Mouse (Mus musculus) lung, postnatal 14 days (tissue): ENCODE results near the gene Gm20379.

Source experiments
- DNase-seq: peaks from one replicate; pipeline ENCODE4 v3.0.0; 2021

Gene Gm20379

DNA sequence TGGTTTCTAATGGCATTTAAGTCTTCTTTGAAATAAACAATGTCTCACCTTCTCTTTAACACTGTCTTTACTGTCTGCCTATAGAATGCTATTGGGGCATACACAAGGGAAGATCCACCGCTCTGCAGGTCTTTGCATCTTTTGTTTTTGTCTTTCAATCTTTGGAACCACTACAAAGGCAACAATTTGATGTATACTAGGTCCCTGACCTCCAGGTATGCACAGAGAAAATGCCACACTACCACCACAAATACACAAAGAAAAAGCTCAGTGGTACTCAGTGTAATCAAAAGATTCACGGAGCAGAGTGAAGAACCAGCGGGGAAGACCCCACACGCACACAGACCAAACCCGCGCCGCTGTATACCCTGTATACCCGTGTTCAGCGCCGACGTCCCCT lies at the start of gene Gm20379:
TSS of gene Gm20379 (plus strand) at position 301 of the 400 bp plus-strand sequence.
- DNase-seq: no peak

GRCm38 (mm10) chr13:92261329-92261728 lies 44.5 kb upstream of the Gm20379 start:
- DNase-seq: no peak

DNA sequence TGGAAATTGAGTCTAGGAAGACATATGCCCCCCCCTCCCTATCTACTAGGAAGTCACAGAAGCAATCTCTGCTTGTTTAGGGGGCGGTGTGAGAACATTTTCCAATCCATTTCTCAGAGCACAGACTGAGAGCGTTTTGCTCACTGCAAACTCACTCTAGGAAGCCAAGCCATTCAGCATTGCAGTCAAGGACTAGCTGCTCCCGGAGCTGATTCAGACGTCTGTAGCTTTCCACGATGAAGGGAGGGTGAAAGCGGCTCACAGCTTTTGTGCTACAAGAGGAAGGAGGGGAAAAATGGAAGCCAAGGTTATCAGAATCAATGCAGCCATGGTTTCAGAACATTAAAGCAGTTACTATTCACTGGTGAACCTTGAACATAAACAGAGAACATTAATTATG lies 42.2 kb upstream of the Gm20379 start:
- no peak for DNase-seq

- DNase-seq: no peak
Observed at GRCm38 (mm10) chr13:92267076-92267475, 38.7 kb upstream of the Gm20379 start.

DNA sequence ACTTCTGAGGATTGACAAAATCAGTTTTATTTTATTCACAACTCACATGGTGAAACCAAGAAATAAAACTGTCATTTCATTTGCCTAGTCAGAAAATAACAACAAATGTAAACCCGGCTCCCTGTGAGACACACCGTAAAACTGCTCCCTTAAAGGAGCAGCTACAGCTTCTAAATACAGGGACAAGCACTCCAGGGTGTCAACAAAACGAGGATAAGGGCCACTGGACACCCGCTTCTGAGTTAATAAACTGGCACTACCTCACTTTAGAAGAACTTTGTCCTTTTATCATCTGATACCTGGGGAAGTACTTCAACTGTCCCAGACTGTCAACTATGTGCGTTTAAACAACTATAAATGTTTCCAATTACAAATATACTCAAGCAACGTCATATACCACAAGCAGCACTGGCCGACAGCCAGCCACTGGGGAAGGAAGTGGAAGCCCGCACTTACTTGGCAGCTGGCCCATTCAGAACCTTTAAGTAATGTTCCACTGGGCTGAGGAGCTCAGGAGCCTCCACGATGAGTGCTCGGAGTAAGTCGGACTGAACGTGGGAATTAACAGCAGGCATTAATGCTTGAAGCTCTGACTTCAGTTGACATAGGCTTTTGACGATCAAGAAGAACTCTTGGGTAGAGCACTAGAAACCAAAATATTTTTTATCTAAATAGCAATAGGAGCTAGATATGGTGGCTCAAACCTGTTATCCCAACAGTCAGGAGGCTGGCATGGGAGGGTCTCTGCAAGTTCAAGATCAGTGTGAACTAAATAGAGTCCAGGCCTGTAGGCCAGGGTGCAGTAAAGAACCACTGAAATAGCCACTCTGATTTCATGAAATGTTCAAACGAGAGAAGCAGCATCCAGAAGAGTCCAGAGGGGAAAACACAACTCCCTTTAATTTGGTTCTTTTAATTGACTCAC lies 31.2 kb upstream of the Gm20379 start:
- DNase-seq: peak; percentile 84

DNA sequence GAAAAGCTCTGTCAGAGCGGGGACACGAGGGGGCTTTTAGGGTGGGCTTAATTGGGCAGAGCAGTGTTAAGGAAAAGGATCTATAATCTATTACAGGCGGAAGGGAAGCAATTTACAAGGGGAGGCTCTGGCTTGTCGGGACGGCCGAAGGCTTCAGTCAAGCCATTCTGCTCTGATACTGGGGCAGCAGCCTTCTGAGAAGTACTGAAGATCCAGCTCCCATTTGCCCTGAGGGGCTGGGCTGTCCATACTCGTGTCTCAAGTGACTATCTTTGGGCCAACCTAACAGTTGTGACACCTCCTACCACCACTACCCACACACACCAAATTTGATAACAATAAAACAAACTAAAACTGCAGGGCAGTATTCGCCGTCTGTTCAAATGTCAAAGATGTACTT lies 30.5 kb upstream of the Gm20379 start:
- no peak for DNase-seq

GRCm38 (mm10) chr13:92277027-92277426 lies 28.8 kb upstream of the Gm20379 start:
- no peak for DNase-seq

GRCm38 (mm10) chr13:92291605-92292004 lies 14.2 kb upstream of the Gm20379 start:
- DNase-seq: no peak

- no peak for DNase-seq
Observed at GRCm38 (mm10) chr13:92293883-92294282, 11.9 kb upstream of the Gm20379 start.

DNA sequence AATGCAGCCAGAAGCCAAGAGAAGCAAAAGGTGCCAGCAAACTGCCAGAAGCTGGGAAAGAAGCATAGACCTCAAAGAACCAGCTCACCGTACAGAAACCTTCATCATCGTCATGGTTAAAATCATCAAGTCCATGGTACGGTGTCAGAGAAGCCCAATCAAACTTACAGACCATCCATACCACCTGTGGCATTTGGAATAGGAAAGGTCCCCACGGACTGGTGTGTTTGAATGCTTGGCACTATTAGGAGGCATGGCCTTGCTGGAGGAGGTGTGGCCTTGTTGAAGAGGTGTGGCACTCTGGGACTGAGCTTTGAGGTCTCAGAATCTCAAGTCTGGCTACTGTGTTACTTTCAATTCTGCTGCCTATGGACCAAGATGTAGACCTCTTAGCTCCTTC lies 9.3 kb upstream of the Gm20379 start:
- no peak for DNase-seq

DNA sequence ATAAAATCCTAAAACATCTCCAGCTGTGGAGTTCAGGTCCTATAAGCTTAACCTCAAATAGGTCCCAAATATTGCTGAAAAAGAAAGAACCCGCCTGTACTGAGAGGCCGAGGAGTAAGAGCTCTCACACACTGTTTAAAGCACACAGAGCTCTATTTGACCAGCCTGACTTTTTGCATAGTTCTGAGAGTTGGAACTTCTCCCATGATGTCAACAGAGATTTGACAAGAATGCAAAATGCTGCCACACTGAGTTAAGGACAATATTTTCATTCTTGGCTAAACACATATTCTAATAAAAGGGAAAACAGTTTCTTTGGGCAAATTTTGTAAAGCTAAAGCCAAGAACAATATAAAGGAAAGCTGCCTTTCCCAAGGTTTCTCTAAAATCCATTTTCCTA lies 8.8 kb upstream of the Gm20379 start:
- DNase-seq: no peak

- DNase-seq: no peak
Observed at GRCm38 (mm10) chr13:92299522-92299921, 6.3 kb upstream of the Gm20379 start.

- no peak for DNase-seq
Observed at GRCm38 (mm10) chr13:92301754-92302153, 4.0 kb upstream of the Gm20379 start.

DNA sequence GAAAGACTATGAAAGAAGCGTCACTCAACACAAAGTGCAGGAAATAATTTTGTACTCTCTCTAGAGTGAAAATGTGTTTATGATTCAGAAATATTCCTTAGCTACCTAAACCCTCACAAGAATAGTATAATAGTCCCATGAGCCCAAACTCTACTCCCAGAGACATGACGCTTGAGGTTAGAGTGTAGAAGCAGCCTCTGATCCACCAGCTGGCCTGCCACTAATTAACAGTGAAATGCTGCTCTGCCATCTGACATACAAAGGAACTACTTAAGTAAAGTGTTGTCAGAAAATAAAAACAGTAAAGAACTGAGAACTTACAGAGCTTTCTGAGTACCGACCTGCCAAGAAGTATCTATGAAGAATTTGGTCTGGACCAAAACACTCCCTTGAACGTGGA lies 3.3 kb upstream of the Gm20379 start:
- no peak for DNase-seq

DNA sequence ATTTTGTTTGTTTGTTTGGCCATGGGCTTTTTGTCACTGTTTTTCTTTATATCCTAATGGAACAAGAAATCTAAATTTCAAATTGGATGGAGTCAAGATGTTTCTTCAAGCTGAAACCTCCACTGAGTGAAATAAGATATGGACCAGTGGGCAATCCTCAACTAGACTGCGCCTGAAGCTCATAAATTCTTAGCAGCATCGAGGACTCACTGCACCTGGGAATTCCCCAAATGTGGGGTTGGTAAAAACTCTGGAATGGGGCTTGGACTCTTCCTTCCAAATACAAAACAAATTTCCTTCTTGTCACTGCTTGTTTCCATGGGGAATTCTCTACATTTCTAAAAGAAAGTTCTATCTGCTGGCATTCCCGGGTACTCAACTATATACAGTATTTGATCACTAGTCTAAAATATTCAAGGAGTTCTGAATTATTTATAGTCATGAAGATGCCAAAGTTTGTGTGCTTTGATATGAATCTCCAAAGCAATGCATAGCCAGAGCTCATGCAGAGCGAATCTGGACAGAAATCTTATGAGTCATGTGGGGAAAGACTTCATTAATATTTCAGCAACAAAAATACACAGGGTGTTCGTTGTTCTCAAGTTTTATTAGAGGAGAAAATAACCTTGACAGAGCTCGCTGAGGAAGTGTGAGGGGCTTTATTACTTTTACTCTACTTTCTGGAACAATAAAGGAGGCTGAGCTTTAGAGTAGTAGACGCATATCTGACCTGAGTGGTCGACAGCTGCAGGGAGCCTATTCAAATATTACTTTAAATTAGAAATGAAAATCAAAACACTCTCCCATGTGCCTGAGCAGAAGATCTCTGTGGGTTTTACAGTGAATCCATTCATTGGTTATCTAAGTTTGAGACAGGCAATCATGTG lies 2.5 kb upstream of the Gm20379 start:
- DNase-seq: no peak

DNA sequence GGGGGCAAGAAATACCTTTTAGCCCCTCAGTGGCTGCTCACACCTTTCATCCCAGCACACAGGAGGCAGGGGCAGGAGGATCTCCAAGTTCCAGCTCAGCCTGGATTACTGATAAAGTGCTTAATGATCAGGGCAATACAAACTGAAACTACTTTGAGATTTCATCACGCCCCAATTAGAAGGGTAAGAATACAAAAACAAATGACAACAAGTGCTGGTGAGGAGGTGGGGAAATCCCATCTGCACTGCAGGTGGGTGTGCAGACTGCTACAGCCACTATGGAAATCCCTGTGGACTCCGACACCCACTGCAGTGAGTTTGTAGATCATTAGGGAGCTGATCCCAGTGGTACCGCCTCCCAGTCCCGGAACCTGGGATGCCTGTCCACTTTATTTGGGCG lies 1.5 kb upstream of the Gm20379 start:
- no peak for DNase-seq

DNA sequence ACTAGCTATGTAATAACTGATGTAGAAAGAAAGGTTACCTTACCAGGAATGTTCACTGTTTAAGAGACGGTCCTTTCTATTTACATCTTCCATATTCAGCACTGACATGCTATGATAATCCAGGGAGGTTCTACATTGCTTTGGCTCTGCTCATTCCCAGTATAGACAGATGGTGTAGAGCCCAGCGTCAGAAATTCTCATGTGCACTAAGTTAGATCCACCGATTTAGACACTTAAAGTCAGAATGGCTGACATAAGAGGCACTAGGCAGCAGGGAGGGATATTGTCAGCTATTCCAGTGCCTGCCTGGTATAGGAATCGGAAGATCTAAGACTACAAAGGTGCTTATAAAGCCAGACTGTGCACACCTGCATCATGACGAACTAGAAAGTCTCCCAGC lies 8.8 kb downstream of the Gm20379 start:
- DNase-seq: no peak

DNA sequence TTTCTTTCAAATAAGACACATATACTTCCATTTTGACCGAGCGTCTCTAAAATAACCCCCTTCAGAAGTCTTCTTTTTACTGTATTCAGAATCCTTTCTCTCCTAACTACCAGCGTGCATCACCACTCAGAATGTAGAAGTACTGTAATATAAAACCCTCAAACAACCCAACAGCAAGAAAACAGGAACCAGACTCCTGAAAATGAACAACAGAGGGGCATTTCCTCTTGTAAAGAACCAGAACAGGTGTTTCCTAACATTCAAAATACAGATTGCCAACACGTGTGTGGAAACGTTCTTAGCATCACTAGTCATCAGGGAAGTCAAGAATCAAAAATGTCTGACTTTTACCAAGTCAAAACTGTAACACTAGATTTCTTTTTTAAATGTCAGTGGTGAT lies 15.0 kb downstream of the Gm20379 start:
- DNase-seq: no peak

DNA sequence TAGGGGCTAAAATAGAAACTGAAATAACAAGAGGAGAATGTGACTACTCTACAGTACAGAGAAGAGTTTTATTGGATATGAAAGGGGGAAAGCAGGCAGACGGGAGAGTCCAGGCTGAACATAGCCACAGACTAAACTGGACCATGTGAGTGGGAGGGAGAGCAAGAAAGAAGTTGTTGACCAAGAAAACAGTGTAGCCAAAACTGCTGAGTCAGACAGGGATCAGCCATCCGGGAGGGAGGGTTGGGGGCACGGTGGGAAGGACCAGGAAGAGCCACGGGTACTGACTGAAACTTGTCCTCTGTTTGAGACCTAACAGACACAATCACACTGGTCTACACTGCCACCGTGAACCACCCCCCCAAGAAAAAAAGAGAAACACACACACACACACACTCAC lies 20.2 kb downstream of the Gm20379 start:
- DNase-seq: no peak

DNA sequence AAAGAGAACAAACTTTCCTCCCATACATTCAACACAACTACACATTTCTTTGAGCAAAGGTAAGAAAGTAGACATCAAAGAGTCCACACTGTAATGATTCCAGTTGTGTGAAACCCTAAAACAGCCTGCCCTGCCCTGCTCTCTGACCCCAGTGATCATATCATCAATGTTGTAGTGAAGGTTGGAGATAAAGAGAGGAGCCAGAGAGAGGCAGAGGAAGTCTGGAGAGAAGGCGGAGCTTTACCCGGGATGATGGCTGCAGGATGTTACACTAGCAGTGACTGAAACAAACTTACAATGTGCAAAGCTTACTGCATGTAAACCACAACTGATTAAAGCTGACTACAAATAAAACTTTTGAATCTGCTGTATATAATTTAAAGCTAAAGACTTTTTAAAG lies 22.2 kb downstream of the Gm20379 start:
- DNase-seq: no peak

DNA sequence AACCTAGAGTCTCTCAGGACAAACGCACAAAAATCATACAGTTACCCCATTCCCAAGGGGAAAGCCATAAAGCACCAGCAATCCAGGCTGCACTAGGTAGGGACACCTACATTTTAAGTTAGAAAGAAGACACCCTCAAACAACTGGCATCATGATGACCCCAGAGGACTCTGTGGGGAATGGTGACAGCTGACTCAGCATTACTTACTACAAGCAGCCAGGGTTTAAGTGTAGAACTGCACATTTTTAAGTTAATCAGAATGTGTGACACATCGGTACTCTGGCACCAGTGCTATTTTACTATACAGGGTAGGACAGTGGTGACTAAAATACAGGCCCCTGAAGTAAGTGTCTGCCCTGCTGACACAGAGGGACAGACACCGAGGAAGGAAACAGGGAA lies 24.8 kb downstream of the Gm20379 start:
- DNase-seq: no peak

DNA sequence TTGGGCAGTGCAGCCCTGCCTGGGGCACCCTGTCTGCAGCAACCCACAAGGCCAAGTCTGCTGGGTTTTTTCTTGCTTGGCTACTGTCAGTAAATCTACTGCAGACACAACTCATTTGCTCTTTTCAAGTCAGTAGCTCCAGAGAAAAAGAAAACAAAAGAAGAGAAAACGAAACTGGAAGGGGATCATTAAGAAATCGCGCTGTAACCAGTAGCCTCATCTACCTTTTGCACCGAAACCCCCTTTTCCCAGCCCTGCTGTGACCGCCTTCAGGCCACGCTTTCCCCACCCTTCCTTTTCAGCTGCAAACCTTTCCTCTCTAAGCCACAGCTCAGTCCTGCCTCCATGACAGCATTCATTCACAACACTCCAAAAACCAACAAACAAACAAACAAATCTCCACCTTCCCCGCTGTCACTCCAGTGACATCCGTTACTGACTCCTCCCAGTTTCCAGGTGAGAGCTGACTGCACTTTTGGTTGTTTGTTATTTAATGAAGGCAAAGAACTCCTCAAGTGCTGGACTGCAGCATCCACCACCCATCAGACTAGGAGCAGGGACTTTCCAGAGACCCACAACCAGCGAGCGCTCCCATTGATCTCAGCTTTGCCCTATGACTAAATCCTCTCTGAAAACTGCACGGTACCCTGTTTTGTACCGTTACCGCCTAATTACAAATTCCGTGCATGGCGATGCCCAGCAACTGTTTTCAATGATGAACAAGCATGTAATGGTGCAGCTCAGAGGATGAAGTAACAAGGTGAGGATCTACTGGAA lies 26.5 kb downstream of the Gm20379 start:
- no peak for DNase-seq

- no peak for DNase-seq
Observed at GRCm38 (mm10) chr13:92336857-92337256, 31.1 kb downstream of the Gm20379 start.
